Mouse (Mus musculus): ENCODE results near the gene Irf7.

Irf7 gene

GRCm38 (mm10) chr7:141265739-141266561, at the start of gene Irf7:
Irf7 (minus strand) TSS chr7:141266481.
- in situ Hi-C loops (cut with MboI; ENCODE audit: low pct_unique_long_range_greater_than_20kb in 1 of 2, low sequenced_read_pairs in 2 of 2, unreplicated experiment in 1 of 2) = no loop called here

GRCm38 (mm10) chr7:141315974-141316373, 49.7 kb upstream of the Irf7 start:
- in situ Hi-C loops (cut with MboI; ENCODE audit: low pct_unique_long_range_greater_than_20kb in 1 of 2, low sequenced_read_pairs in 2 of 2, unreplicated experiment in 1 of 2) = loop anchor here in 1 of 2 experiments (10.0 kb wide), 1 partner anchor 61 kb away; no protein-coding TSS in a partner anchor

GRCm38 (mm10) chr7:141315076-141315475, 48.8 kb upstream of the Irf7 start:
- in situ Hi-C loops (cut with MboI; ENCODE audit: low pct_unique_long_range_greater_than_20kb in 1 of 2, low sequenced_read_pairs in 2 of 2, unreplicated experiment in 1 of 2) = loop anchor here in 1 of 2 experiments (10.0 kb wide), 1 partner anchor 60 kb away; no protein-coding TSS in a partner anchor

- in situ Hi-C loops (cut with MboI; ENCODE audit: low pct_unique_long_range_greater_than_20kb in 1 of 2, low sequenced_read_pairs in 2 of 2, unreplicated experiment in 1 of 2) = loop anchor here (5.0 to 10.0 kb wide), 2 partner anchors 60 to 62 kb away; no protein-coding TSS in a partner anchor
These were observed 48.1 kb upstream of the Irf7 start for GRCm38 (mm10) chr7:141314416-141314815.

- in situ Hi-C loops (cut with MboI; ENCODE audit: low pct_unique_long_range_greater_than_20kb in 1 of 2, low sequenced_read_pairs in 2 of 2, unreplicated experiment in 1 of 2) = no loop called here
These were observed 38.3 kb upstream of the Irf7 start for GRCm38 (mm10) chr7:141304537-141304936.

GRCm38 (mm10) chr7:141302702-141303268, 36.5 kb upstream of the Irf7 start:
- in situ Hi-C loops (cut with MboI; ENCODE audit: low pct_unique_long_range_greater_than_20kb in 1 of 2, low sequenced_read_pairs in 2 of 2, unreplicated experiment in 1 of 2) = no loop called here

- in situ Hi-C loops (cut with MboI; ENCODE audit: low pct_unique_long_range_greater_than_20kb in 1 of 2, low sequenced_read_pairs in 2 of 2, unreplicated experiment in 1 of 2) = no loop called here
These were observed 35.1 kb upstream of the Irf7 start for GRCm38 (mm10) chr7:141301386-141301785.

- in situ Hi-C loops (cut with MboI; ENCODE audit: low pct_unique_long_range_greater_than_20kb in 1 of 2, low sequenced_read_pairs in 2 of 2, unreplicated experiment in 1 of 2) = no loop called here
These were observed 32.9 kb upstream of the Irf7 start for GRCm38 (mm10) chr7:141299175-141299574.

GRCm38 (mm10) chr7:141297926-141298650, 31.8 kb upstream of the Irf7 start:
- in situ Hi-C loops (cut with MboI; ENCODE audit: low pct_unique_long_range_greater_than_20kb in 1 of 2, low sequenced_read_pairs in 2 of 2, unreplicated experiment in 1 of 2) = no loop called here

GRCm38 (mm10) chr7:141294479-141294878, 28.2 kb upstream of the Irf7 start:
- in situ Hi-C loops (cut with MboI; ENCODE audit: low pct_unique_long_range_greater_than_20kb in 1 of 2, low sequenced_read_pairs in 2 of 2, unreplicated experiment in 1 of 2) = no loop called here

- in situ Hi-C loops (cut with MboI; ENCODE audit: low pct_unique_long_range_greater_than_20kb in 1 of 2, low sequenced_read_pairs in 2 of 2, unreplicated experiment in 1 of 2) = no loop called here
These were observed 27.7 kb upstream of the Irf7 start for GRCm38 (mm10) chr7:141293852-141294471.

- in situ Hi-C loops (cut with MboI; ENCODE audit: low pct_unique_long_range_greater_than_20kb in 1 of 2, low sequenced_read_pairs in 2 of 2, unreplicated experiment in 1 of 2) = no loop called here
These were observed 26.5 kb upstream of the Irf7 start for GRCm38 (mm10) chr7:141292583-141293388.

GRCm38 (mm10) chr7:141291921-141292582, 25.8 kb upstream of the Irf7 start, which contains the start of gene Drd4:
Drd4 (plus strand) TSS chr7:141292006.
- in situ Hi-C loops (cut with MboI; ENCODE audit: low pct_unique_long_range_greater_than_20kb in 1 of 2, low sequenced_read_pairs in 2 of 2, unreplicated experiment in 1 of 2) = no loop called here

GRCm38 (mm10) chr7:141288042-141288441, 21.8 kb upstream of the Irf7 start:
- in situ Hi-C loops (cut with MboI; ENCODE audit: low pct_unique_long_range_greater_than_20kb in 1 of 2, low sequenced_read_pairs in 2 of 2, unreplicated experiment in 1 of 2) = no loop called here

- in situ Hi-C loops (cut with MboI; ENCODE audit: low pct_unique_long_range_greater_than_20kb in 1 of 2, low sequenced_read_pairs in 2 of 2, unreplicated experiment in 1 of 2) = no loop called here
These were observed 16.5 kb upstream of the Irf7 start for GRCm38 (mm10) chr7:141282756-141283155.

- in situ Hi-C loops (cut with MboI; ENCODE audit: low pct_unique_long_range_greater_than_20kb in 1 of 2, low sequenced_read_pairs in 2 of 2, unreplicated experiment in 1 of 2) = no loop called here
These were observed 15.2 kb upstream of the Irf7 start for GRCm38 (mm10) chr7:141281442-141281841.

- in situ Hi-C loops (cut with MboI; ENCODE audit: low pct_unique_long_range_greater_than_20kb in 1 of 2, low sequenced_read_pairs in 2 of 2, unreplicated experiment in 1 of 2) = no loop called here
These were observed 12.7 kb upstream of the Irf7 start, which contains the start of gene Sct for GRCm38 (mm10) chr7:141278766-141279590. Sct (minus strand) TSS chr7:141279133.

Measured in mouse embryonic stem cell (cell line).